Mouse (Mus musculus) CD4-positive, CD25-positive, alpha-beta regulatory T cell (primary cell): Measurements from ENCODE around the gene 9630041A04Rik. TPM values are rescaled to one million over a fixed set of nuclear protein-coding genes. Genes with fewer than 3 reads are reported as not detected.

Experiments
- polyA plus RNA-seq: library from polyadenylated mRNA; unstranded; fragments of 100-300 nt; shearing (Covaris generic); gene quantifications from one replicate; pipeline ENCODE4 v1.2.1, GENCODE M21; 2017

Gene 9630041A04Rik
- not detected for polyA plus RNA-seq

GRCm38 (mm10) chr9:101861596-101862471 lies at the start of gene 9630041A04Rik:
9630041A04Rik (plus strand) TSS chr9:101861841.

